9 mouse cellular contexts compared by ENCODE assay signal in the genomic region with DNA sequence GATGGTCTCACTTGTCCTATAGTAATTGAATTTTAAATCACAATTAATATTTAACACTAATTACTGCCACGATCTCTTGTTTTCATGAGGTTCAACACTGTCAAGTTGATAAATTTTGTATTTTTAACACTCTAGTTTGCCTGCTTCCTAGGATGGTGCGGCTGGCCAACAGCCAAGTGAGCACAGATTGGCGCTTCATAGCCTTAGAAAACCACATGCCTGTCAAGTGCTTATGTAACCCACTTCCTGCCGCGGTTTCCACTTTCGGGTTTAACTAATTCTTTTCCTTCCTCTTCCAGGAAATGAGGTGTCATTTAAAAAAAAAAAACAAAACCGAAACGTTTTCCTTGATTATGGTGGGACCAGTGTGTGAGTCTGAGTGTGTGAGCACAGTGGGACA. TPM values are rescaled to one million over a fixed set of nuclear protein-coding genes. Genes with fewer than 3 reads are reported as not detected.
A peak's percentile ranks its signal among the peaks of the same experiment; 100 is the strongest.
DNase-seq lines count a peak whose midpoint lies in the region; ATAC-seq and TF ChIP-seq lines count a peak whose summit lies in the region.
"Had no signal": no experiment of that assay in that cellular context is flagged by ENCODE, and none has a peak within 500 bp of the region (broad histone marks: within the 10 kb centered on the region; RNA-seq: fewer than 3 reads in every experiment).

No protein-coding gene starts in this region.

- no peaks in the 10 kb centered on the region for H3K36me3 ChIP-seq in kidney, adult 2 months (ENCODE audit: control insufficient read depth, insufficient read depth, low read length)
- H3K36me3 ChIP-seq in kidney, embryonic 15.5 days: no peaks in the 10 kb centered on the region
- H3K36me3 ChIP-seq in hindbrain, embryonic 11.5 days (ENCODE audit: control insufficient read depth, insufficient read depth, low read length): no peaks in the 10 kb centered on the region

- no peaks in the 10 kb centered on the region for H3K9me3 ChIP-seq in kidney, embryonic 15.5 days (replicated peaks)
- no peaks in the 10 kb centered on the region for H3K9me3 ChIP-seq in hindbrain, embryonic 11.5 days (ENCODE audit: control insufficient read depth, low read length)

- H3K27ac ChIP-seq in kidney, adult 2 months (ENCODE audit: insufficient read depth, low read depth, low read length): no peak overlapping the region
- H3K27ac ChIP-seq in kidney, embryonic 15.5 days: no peak overlapping the region
- H3K27ac ChIP-seq in hindbrain, embryonic 11.5 days (ENCODE audit: low read depth, low read length): no peak overlapping the region
- H3K27ac ChIP-seq: kidney, postnatal 0 days had no signal

- no peak overlapping the region for H3K4me2 ChIP-seq in kidney, embryonic 15.5 days
- H3K4me2 ChIP-seq in hindbrain, embryonic 11.5 days (replicated peaks; ENCODE audit: low read depth, low read length): no peak overlapping the region

- H3K4me1 ChIP-seq in kidney, adult 2 months (ENCODE audit: control insufficient read depth, insufficient read depth, low read length): no peaks in the 10 kb centered on the region
- 0 out of 2 replicates have a peak, but pooled peaks cover 2% of the 10 kb centered on the region for H3K4me1 ChIP-seq in kidney, embryonic 15.5 days
- H3K4me1 ChIP-seq in hindbrain, embryonic 11.5 days (replicated peaks; ENCODE audit: control insufficient read depth, insufficient read depth, low read length): no peaks in the 10 kb centered on the region

- H3K27me3 ChIP-seq in kidney, adult 2 months (replicated peaks; ENCODE audit: control insufficient read depth, insufficient read depth, low read length): no peaks in the 10 kb centered on the region
- no peaks in the 10 kb centered on the region for H3K27me3 ChIP-seq in kidney, embryonic 15.5 days
- H3K27me3 ChIP-seq in hindbrain, embryonic 11.5 days (ENCODE audit: control insufficient read depth, insufficient read depth, low read length): no peaks in the 10 kb centered on the region

- ATAC-seq in kidney, embryonic 15.5 days (replicated peaks; ENCODE audit: low FRiP score): no peak
- ATAC-seq in hindbrain, embryonic 11.5 days (ENCODE audit: low FRiP score): no peak

- no peak for TF ChIP-seq CTCF in kidney, adult 2 months (conservative IDR thresholded peaks at IDR 0.05; ENCODE audit: insufficient read depth, insufficient read length, low read depth, low read length)

- H3K9ac ChIP-seq in kidney, embryonic 15.5 days: no peak overlapping the region
- H3K9ac ChIP-seq in hindbrain, embryonic 11.5 days (ENCODE audit: low read depth, low read length): no peak overlapping the region

- DNase-seq in kidney, adult 2 months: peak; percentile 26
- peak; percentile 47 for DNase-seq in cerebellum, adult 8-10 months
- DNase-seq in layer of hippocampus, postnatal 14 days (ENCODE audit: low spot score in 2 of 2): peak; percentile 45 to 70
- peak; percentile 52 for DNase-seq in right cerebral cortex, postnatal 14 days
- no peak for DNase-seq in heart, adult 9 months (ENCODE audit: low spot score in 2 of 2)
- DNase-seq in urinary bladder, adult 2 months (ENCODE audit: low spot score): no peak
- no peak for DNase-seq in hindbrain, embryonic 11.5 days (ENCODE audit: low spot score)

- 51% methylated on average over 8 of the region's 8 CpGs for WGBS in kidney, adult 2 months
- 60% methylated on average over 8 of the region's 8 CpGs for WGBS in kidney, embryonic 15.5 days
- 79% methylated on average over 8 of the region's 8 CpGs for WGBS in hindbrain, embryonic 11.5 days

- H3K4me3 ChIP-seq in kidney, adult 2 months (ENCODE audit: insufficient read depth, low read depth, low read length): no peak overlapping the region
- no peak overlapping the region for H3K4me3 ChIP-seq in kidney, embryonic 15.5 days (replicated peaks)
- H3K4me3 ChIP-seq in hindbrain, embryonic 11.5 days (ENCODE audit: low read depth, low read length): no peak overlapping the region

- no peak for TF ChIP-seq POLR2A in kidney, adult 2 months (IDR thresholded peaks at IDR 0.05; ENCODE audit: low read depth, low read length)

RNA-seq across cellular contexts. Expression of gene Man2a1, which starts 20.8 kb away (rescaled TPM):
- polyA plus RNA-seq in kidney, adult 2 months (2012; rRNA removed): 25.6 and 27.3 TPM in 2 replicates
- 8.6 and 11.0 TPM in 2 replicates for polyA plus RNA-seq in kidney, embryonic 15.5 days (2015; fragmentation: Nextera tagmentation; extraction: Ambion mirVana)
- total RNA-seq in layer of hippocampus, postnatal 14 days (2021): 10 to 100 TPM; 14.2 to 18.8 TPM
- 25.0 and 25.5 TPM in 2 replicates for polyA plus RNA-seq in urinary bladder, adult 2 months (2012; rRNA removed)
- polyA plus RNA-seq in hindbrain, embryonic 11.5 days (2014; fragmentation: Nextera tagmentation; extraction: Ambion mirVana): 4.8 and 5.9 TPM in 2 replicates

Comparison
In these comparisons a context has a peak if more than half of its experiments do, and no peak if none do; other contexts are left out.
1. DNase-seq: peak in kidney, adult 2 months (single experiment), cerebellum, adult 8-10 months (single experiment), layer of hippocampus, postnatal 14 days (2 of 2) and right cerebral cortex, postnatal 14 days (single experiment); none in heart, adult 9 months (0 of 2), urinary bladder, adult 2 months (single experiment) and hindbrain, embryonic 11.5 days (single experiment).